Mouse (Mus musculus) Patski (cell line): ENCODE measurements around the gene Phf21a. TPM values are rescaled to one million over a fixed set of nuclear protein-coding genes. Genes with fewer than 3 reads are reported as not detected.

Experiments
- ATAC-seq: fragments of 100-300 bp; one replicate; pipeline ENCODE4 v1.8.0; 2021
- CTCF ChIA-PET: fragments of 350-600 bp; sonication (Branson Sonifier 250); formaldehyde crosslinking; loops from one replicate; lab custom pipeline; 2022; ENCODE audit warnings: inconsistent platforms; lab: Charles Lee
- POLR2A ChIA-PET: fragments of 350-600 bp; sonication (Branson Sonifier 250); formaldehyde crosslinking; loops from one replicate; lab custom pipeline; 2022; ENCODE audit warnings: antibody characterized with exemption, inconsistent platforms; lab: Charles Lee
- DNase-seq: peaks from one replicate; pipeline ENCODE4 v3.0.0-alpha.2; 2011; ENCODE audit warnings: low read depth, low spot score
- H3K27me3 ChIP-seq: fragments of 371-371 bp; one replicate; pipeline ENCODE4 v1.5.1; 2021
- CTCF ChIP-seq: fragments of 100-300 bp; IDR thresholded peaks from one replicate; pipeline ENCODE4 v1.5.1; 2021
- in situ Hi-C: fragments of 300-500 bp; cut with MboI; formaldehyde crosslinking; loops from 3 replicates; pipeline ENCODE4 v1.11.1; 2018; ENCODE audit warnings: low pct_unique_long_range_greater_than_20kb, mixed read lengths
- polyA plus RNA-seq: library from polyadenylated mRNA; unstranded; gene quantifications from one replicate; pipeline ENCODE4 v1.2.3, GENCODE M21; 2021

Gene Phf21a
- polyA plus RNA-seq, 1 experiment from 2014 or later: 69.9 TPM

- H3K27me3 ChIP-seq: peaks cover 9% of the 10 kb centered on the region
- in situ Hi-C loops: loop anchor here (5.0 kb wide), 1 partner anchor 52 kb away; no protein-coding TSS in a partner anchor
- no peak for ATAC-seq
- ChIA-PET POLR2A (interaction anchor here (0.6 to 1.4 kb wide), 2 partner anchors 125 to 863 kb away, joined by 3 to 5 read pairs; no protein-coding TSS in a partner anchor), CTCF (interaction anchor here (0.6 to 5.5 kb wide), 5 partner anchors 43 to 75 kb away, joined by 3 to 41 read pairs (median 5); no protein-coding TSS in a partner anchor)
- TF ChIP-seq CTCF: no peak
- no peak for DNase-seq
Measured at GRCm38 (mm10) chr2:92058936-92059335, 34.0 kb upstream of the Phf21a start.

- ATAC-seq (peak; percentile 34), DNase-seq (no peak)
- TF ChIP-seq CTCF: no peak
- H3K27me3 ChIP-seq: peaks cover 9% of the 10 kb centered on the region
- CTCF ChIA-PET: interaction anchor here (0.6 to 5.5 kb wide), 5 partner anchors 44 to 76 kb away, joined by 3 to 41 read pairs (median 5); no protein-coding TSS in a partner anchor
- POLR2A ChIA-PET: interaction anchor here (0.6 to 1.4 kb wide), 2 partner anchors 125 to 864 kb away, joined by 3 to 5 read pairs; no protein-coding TSS in a partner anchor
- in situ Hi-C loops: loop anchor here (5.0 kb wide), 1 partner anchor 52 kb away; no protein-coding TSS in a partner anchor
Measured at GRCm38 (mm10) chr2:92059481-92060220, 33.3 kb upstream of the Phf21a start.

GRCm38 (mm10) chr2:92060291-92060690 is 32.6 kb upstream of the Phf21a start:
- ATAC-seq (no peak), DNase-seq (no peak)
- H3K27me3 ChIP-seq: peaks cover 9% of the 10 kb centered on the region
- CTCF ChIA-PET: no interaction called here
- POLR2A ChIA-PET: interaction anchor here (0.9 kb wide), 1 partner anchor 122 kb away, joined by 4 read pairs; no protein-coding TSS in a partner anchor
- in situ Hi-C loops: no loop called here
- TF ChIP-seq CTCF: no peak

GRCm38 (mm10) chr2:92061337-92061736 is 31.6 kb upstream of the Phf21a start:
- in situ Hi-C loops: no loop called here
- DNase-seq: no peak
- ChIA-PET CTCF (interaction anchor here (1.2 kb wide), 1 partner anchor 54 kb away, joined by 3 read pairs; no protein-coding TSS in a partner anchor), POLR2A (interaction anchor here (0.9 kb wide), 1 partner anchor 121 kb away, joined by 4 read pairs; no protein-coding TSS in a partner anchor)
- peaks cover 9% of the 10 kb centered on the region for H3K27me3 ChIP-seq
- no peak for ATAC-seq
- no peak for TF ChIP-seq CTCF

GRCm38 (mm10) chr2:92063106-92063505 is 29.8 kb upstream of the Phf21a start:
- in situ Hi-C loops: no loop called here
- no peak for ATAC-seq
- peaks cover 9% of the 10 kb centered on the region for H3K27me3 ChIP-seq
- DNase-seq: no peak
- ChIA-PET CTCF (no interaction called here), POLR2A (no interaction called here)
- TF ChIP-seq CTCF: no peak

GRCm38 (mm10) chr2:92065269-92065888 is 27.5 kb upstream of the Phf21a start:
- POLR2A ChIA-PET: interaction anchor here (1.7 kb wide), 1 partner anchor 15 kb away, joined by 3 read pairs; no protein-coding TSS in a partner anchor
- no peak for DNase-seq
- in situ Hi-C loops: no loop called here
- no peak for TF ChIP-seq CTCF
- H3K27me3 ChIP-seq: peaks cover 6% of the 10 kb centered on the region
- no peak for ATAC-seq
- CTCF ChIA-PET: interaction anchor here (1.5 kb wide), 1 partner anchor 13 kb away, joined by 4 read pairs; no protein-coding TSS in a partner anchor

GRCm38 (mm10) chr2:92065938-92066337 is 27.0 kb upstream of the Phf21a start:
- no peak for TF ChIP-seq CTCF
- ChIA-PET POLR2A (interaction anchor here (1.7 kb wide), 1 partner anchor 14 kb away, joined by 3 read pairs; no protein-coding TSS in a partner anchor), CTCF (interaction anchor here (1.5 kb wide), 1 partner anchor 12 kb away, joined by 4 read pairs; no protein-coding TSS in a partner anchor)
- ATAC-seq: no peak
- in situ Hi-C loops: no loop called here
- peaks cover 2% of the 10 kb centered on the region for H3K27me3 ChIP-seq
- no peak for DNase-seq

GRCm38 (mm10) chr2:92066899-92067298 is 26.0 kb upstream of the Phf21a start:
- CTCF ChIA-PET: no interaction called here
- no peak for TF ChIP-seq CTCF
- peaks cover 5% of the 10 kb centered on the region for H3K27me3 ChIP-seq
- in situ Hi-C loops: no loop called here
- no peak for ATAC-seq
- POLR2A ChIA-PET: interaction anchor here (1.7 kb wide), 1 partner anchor 14 kb away, joined by 3 read pairs; no protein-coding TSS in a partner anchor
- no peak for DNase-seq

- no peak for TF ChIP-seq CTCF
- ATAC-seq: no peak
- no peak for DNase-seq
- in situ Hi-C loops: no loop called here
- ChIA-PET POLR2A (no interaction called here), CTCF (no interaction called here)
- H3K27me3 ChIP-seq: peaks cover 5% of the 10 kb centered on the region
Measured at GRCm38 (mm10) chr2:92067600-92067999, 25.3 kb upstream of the Phf21a start.

- DNase-seq (no peak), ATAC-seq (no peak)
- TF ChIP-seq CTCF: no peak
- in situ Hi-C loops: no loop called here
- CTCF ChIA-PET: no interaction called here
- POLR2A ChIA-PET: no interaction called here
- peaks cover 5% of the 10 kb centered on the region for H3K27me3 ChIP-seq
Measured at GRCm38 (mm10) chr2:92069630-92070029, 23.3 kb upstream of the Phf21a start.
